Mouse (Mus musculus) ES-E14 (cell line): Measurements from ENCODE around the gene Mllt3.

Experiments
- CHD2 ChIP-seq: IDR thresholded peaks from 2 replicates; pipeline ENCODE4 v1.6.1; 2014; ENCODE audit warnings: mild to moderate bottlenecking, low read depth, low read length, inconsistent platforms
- HCFC1 ChIP-seq: IDR thresholded peaks from 2 replicates; pipeline ENCODE4 v1.6.1; 2012; ENCODE audit warnings: low read length, inconsistent platforms, borderline replicate concordance; ENCODE audit not compliant: insufficient read depth
- MAFK ChIP-seq: IDR thresholded peaks from 2 replicates; pipeline ENCODE4 v1.6.1; 2014; ENCODE audit warnings: mild to moderate bottlenecking, low read depth, low read length, inconsistent platforms; ENCODE audit not compliant: insufficient read depth
- ZC3H11A ChIP-seq: IDR thresholded peaks from 2 replicates; pipeline ENCODE4 v1.6.1; 2012; ENCODE audit warnings: low read depth, mild to moderate bottlenecking, inconsistent platforms, low read length, borderline replicate concordance
- ZNF384 ChIP-seq: IDR thresholded peaks from 2 replicates; pipeline ENCODE4 v1.6.1; 2012; ENCODE audit warnings: low read depth, low read length, inconsistent platforms

GRCm38 (mm10) chr4:87837471-87838361 lies 195.4 kb downstream of the Mllt3 start:
- no peak for TF ChIP-seq ZC3H11A
- no peak for TF ChIP-seq HCFC1
- no peak for TF ChIP-seq MAFK
- no peak for TF ChIP-seq ZNF384
- no peak for TF ChIP-seq CHD2
